Mouse (Mus musculus): Measurements from ENCODE around the gene 1700029P11Rik. TPM values are rescaled to one million over a fixed set of nuclear protein-coding genes. Genes with fewer than 3 reads are reported as not detected.
A peak's percentile ranks its signal among the peaks of the same experiment; 100 is the strongest.

The 1700029P11Rik gene
- polyA plus RNA-seq, 1 experiment from 2014 or later = not detected

DNA sequence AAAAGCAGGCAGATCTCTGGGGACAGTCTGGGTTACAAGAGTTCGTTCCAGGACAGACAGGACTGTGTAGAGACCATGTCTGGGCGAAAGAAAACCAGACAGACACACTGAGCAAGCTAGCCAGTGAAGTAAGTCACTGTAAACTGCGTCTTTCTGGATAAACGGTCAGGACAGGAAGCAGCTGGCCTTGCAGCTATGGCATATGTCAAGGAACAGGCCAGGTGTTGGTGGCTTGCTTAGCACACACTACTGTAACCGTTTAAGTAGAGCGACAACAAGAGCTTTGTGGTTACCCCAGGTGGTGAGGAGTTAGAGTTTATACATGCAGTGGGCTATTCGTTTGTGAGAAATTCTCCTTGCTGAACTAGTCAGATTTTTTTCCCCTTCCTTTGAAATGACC, 47.4 kb downstream of the 1700029P11Rik start:
- H3K4me3 ChIP-seq (ENCODE audit: low read length) = no peak overlapping the region
- H3K9ac ChIP-seq (ENCODE audit: low read length) = no peak overlapping the region
- no peaks in the 10 kb centered on the region for H3K27me3 ChIP-seq (ENCODE audit: control insufficient read depth, insufficient read depth, low read length)
- ATAC-seq (replicated peaks; ENCODE audit: extremely low read depth, insufficient read depth, low FRiP score) = peak; percentile 70
- peak overlapping the region; percentile 30; the same call in 1 of the 2 replicates for H3K27ac ChIP-seq (ENCODE audit: low read length)
- no peak overlapping the region for H3K4me2 ChIP-seq (ENCODE audit: low read depth, low read length)
- no peaks in the 10 kb centered on the region for H3K9me3 ChIP-seq (replicated peaks; ENCODE audit: control insufficient read depth, low read length)
- 81% methylated on average over 7 of the region's 7 CpGs for WGBS
- H3K36me3 ChIP-seq (ENCODE audit: control insufficient read depth, insufficient read depth) = peaks cover 29% of the 10 kb centered on the region
- H3K4me1 ChIP-seq (ENCODE audit: control insufficient read depth, insufficient read depth, low read length) = no peaks in the 10 kb centered on the region

Other genes starting within 250 kb of the 1700029P11Rik start
- gene Zc3h7b, start 235.5 kb upstream of the 1700029P11Rik start, polyA plus RNA-seq (2015; fragmentation: Nextera tagmentation; extraction: Ambion mirVana) = 18.0 and 19.2 TPM in 2 replicates
- gene Rangap1, start 235.0 kb upstream of the 1700029P11Rik start, polyA plus RNA-seq (2015; fragmentation: Nextera tagmentation; extraction: Ambion mirVana) = 75.9 and 83.6 TPM in 2 replicates
- gene Tef, start 178.1 kb upstream of the 1700029P11Rik start, polyA plus RNA-seq (2015; fragmentation: Nextera tagmentation; extraction: Ambion mirVana) = 23.2 and 25.1 TPM in 2 replicates
- gene Tob2, start 121.7 kb upstream of the 1700029P11Rik start, polyA plus RNA-seq (2015; fragmentation: Nextera tagmentation; extraction: Ambion mirVana) = 17.5 and 17.8 TPM in 2 replicates
- 98.6 and 103 TPM in 2 replicates for gene Phf5a, start 108.6 kb upstream of the 1700029P11Rik start, polyA plus RNA-seq (2015; fragmentation: Nextera tagmentation; extraction: Ambion mirVana)
- 769 and 804 TPM in 2 replicates for gene Aco2, start 108.2 kb upstream of the 1700029P11Rik start, polyA plus RNA-seq (2015; fragmentation: Nextera tagmentation; extraction: Ambion mirVana)
- gene Polr3h, start 54.3 kb upstream of the 1700029P11Rik start, polyA plus RNA-seq (2015; fragmentation: Nextera tagmentation; extraction: Ambion mirVana) = 157 and 161 TPM in 2 replicates
- gene Csdc2, start 43.8 kb upstream of the 1700029P11Rik start, polyA plus RNA-seq (2015; fragmentation: Nextera tagmentation; extraction: Ambion mirVana) = 5.4 and 6.1 TPM in 2 replicates
- 22.4 and 24.3 TPM in 2 replicates for gene Pmm1, start 19.6 kb upstream of the 1700029P11Rik start, polyA plus RNA-seq (2015; fragmentation: Nextera tagmentation; extraction: Ambion mirVana)
- gene Xrcc6, start 7.3 kb downstream of the 1700029P11Rik start, polyA plus RNA-seq (2015; fragmentation: Nextera tagmentation; extraction: Ambion mirVana) = 76.8 and 113 TPM in 2 replicates
- 22.4 and 37.4 TPM in 2 replicates for gene Desi1, start 53.3 kb downstream of the 1700029P11Rik start, polyA plus RNA-seq (2015; fragmentation: Nextera tagmentation; extraction: Ambion mirVana)
- gene Snu13, start 67.1 kb downstream of the 1700029P11Rik start, polyA plus RNA-seq (2015; fragmentation: Nextera tagmentation; extraction: Ambion mirVana) = 174 and 210 TPM in 2 replicates
- not detected in 2 replicates for gene 4930407I10Rik, start 78.6 kb downstream of the 1700029P11Rik start, polyA plus RNA-seq (2015; fragmentation: Nextera tagmentation; extraction: Ambion mirVana)
- not detected in 2 replicates for gene Mei1, start 89.5 kb downstream of the 1700029P11Rik start, polyA plus RNA-seq (2015; fragmentation: Nextera tagmentation; extraction: Ambion mirVana)
- 9.9 and 11.7 TPM in 2 replicates for gene Ccdc134, start 147.4 kb downstream of the 1700029P11Rik start, polyA plus RNA-seq (2015; fragmentation: Nextera tagmentation; extraction: Ambion mirVana)
- gene Srebf2, start 166.6 kb downstream of the 1700029P11Rik start, polyA plus RNA-seq (2015; fragmentation: Nextera tagmentation; extraction: Ambion mirVana) = 91.6 and 92.0 TPM in 2 replicates
- 0.15 and 0.32 TPM in 2 replicates for gene Shisa8, start 232.3 kb downstream of the 1700029P11Rik start, polyA plus RNA-seq (2015; fragmentation: Nextera tagmentation; extraction: Ambion mirVana)
- gene Tnfrsf13c, start 243.8 kb downstream of the 1700029P11Rik start, polyA plus RNA-seq (2015; fragmentation: Nextera tagmentation; extraction: Ambion mirVana) = 0.18 TPM in 1 of 2 replicates, not detected in the other